Mouse (Mus musculus): ENCODE measurements at regions not wholly inside any gene's neighbourhood (a gene's known extent, or its start where the extent isn't known, plus 50 kb on each side); places are given as distances from the start of the nearest gene placed in this dataset.

DNA sequence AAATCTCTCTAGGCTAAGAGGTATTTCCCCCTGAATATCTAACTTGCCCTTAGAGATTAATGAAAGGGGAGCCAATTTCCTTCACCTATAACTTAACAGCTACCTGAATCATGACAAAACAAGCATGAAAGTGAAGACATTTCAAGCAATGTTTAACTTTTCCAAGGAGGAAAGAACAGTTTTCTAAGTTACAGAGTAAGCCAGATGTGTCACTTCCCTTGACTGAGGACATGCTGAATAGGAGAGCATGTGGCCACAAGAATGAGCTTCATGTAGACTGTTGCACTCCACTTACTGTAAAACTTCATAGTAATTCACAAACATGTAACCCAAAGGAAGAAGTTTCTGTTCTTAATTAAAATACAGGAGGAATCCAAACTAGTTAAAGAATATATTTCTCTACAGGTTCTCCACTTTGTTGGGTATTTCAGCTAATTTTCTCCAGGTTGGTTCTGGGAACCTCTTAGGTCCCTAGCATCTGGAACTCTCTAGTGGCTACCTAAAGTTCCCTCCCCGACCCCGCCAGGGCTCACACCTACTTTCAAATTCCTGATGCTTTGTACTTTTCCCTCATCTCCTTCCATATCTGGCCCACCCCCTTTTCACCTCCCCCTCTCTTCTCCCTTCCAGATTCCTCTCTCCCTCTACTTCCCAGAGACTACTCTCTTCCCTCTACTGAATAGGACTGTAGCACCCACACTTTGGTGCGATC is 142.0 kb upstream of the Tyrp1 start:
- WGBS (ENCODE audit: insufficient replicate concordance): 75% methylated on average over 3 of the region's 3 CpGs
- Histone ChIP-seq H3K27me3 (ENCODE audit: insufficient read depth, low read length) (no peaks in the 10 kb centered on the region), H3K4me2 (ENCODE audit: low read depth, low read length) (no peak overlapping the region), H3K36me3 (replicated peaks; ENCODE audit: insufficient read depth, low read length) (no peaks in the 10 kb centered on the region), H3K9me3 (ENCODE audit: low read length) (no peaks in the 10 kb centered on the region), H3K27ac (ENCODE audit: low read depth) (no peak overlapping the region), H3K4me3 (ENCODE audit: low read depth, low read length) (no peak overlapping the region), H3K9ac (replicated peaks) (no peak overlapping the region), H3K4me1 (ENCODE audit: insufficient read depth) (no peaks in the 10 kb centered on the region)
- no peak for DNase-seq
- TF ChIP-seq EP300 (IDR thresholded peaks at IDR 0.05; ENCODE audit: low read depth) (no peak), CTCF (IDR thresholded peaks at IDR 0.05; ENCODE audit: low read depth) (no peak)
- no peak for ATAC-seq

DNA sequence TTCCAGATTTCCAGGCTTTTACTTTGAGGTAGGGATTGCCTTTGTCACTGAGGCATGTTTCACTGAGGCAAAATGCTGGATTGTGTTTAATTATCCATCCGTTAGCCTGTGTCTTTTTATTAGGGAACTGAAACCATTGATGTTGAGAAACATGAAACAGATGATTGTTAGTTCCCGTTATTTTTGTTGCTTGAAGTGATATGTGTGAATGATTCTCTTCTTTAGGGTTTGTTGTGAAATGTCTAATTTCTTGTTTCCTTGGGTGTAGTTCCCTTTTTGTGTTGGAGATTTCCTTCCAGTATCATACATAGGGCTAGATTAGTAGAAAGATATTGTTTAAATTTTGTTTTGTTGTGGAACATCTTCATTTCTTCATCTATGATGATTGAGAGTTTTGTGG is 121.2 kb upstream of the Tyrp1 start:
- Histone ChIP-seq H3K9me3 (ENCODE audit: low read length) (no peaks in the 10 kb centered on the region), H3K9ac (replicated peaks) (no peak overlapping the region), H3K4me3 (ENCODE audit: low read depth, low read length) (no peak overlapping the region), H3K4me1 (ENCODE audit: insufficient read depth) (no peaks in the 10 kb centered on the region), H3K27me3 (ENCODE audit: insufficient read depth, low read length) (no peaks in the 10 kb centered on the region), H3K36me3 (replicated peaks; ENCODE audit: insufficient read depth, low read length) (no peaks in the 10 kb centered on the region), H3K4me2 (ENCODE audit: low read depth, low read length) (no peak overlapping the region), H3K27ac (ENCODE audit: low read depth) (no peak overlapping the region)
- no peak for TF ChIP-seq EP300 (IDR thresholded peaks at IDR 0.05; ENCODE audit: low read depth)
- TF ChIP-seq CTCF (IDR thresholded peaks at IDR 0.05; ENCODE audit: low read depth): no peak
- WGBS (ENCODE audit: insufficient replicate concordance): 55% methylated on average over 2 of the region's 2 CpGs
- ATAC-seq: no peak
- DNase-seq: no peak

DNA sequence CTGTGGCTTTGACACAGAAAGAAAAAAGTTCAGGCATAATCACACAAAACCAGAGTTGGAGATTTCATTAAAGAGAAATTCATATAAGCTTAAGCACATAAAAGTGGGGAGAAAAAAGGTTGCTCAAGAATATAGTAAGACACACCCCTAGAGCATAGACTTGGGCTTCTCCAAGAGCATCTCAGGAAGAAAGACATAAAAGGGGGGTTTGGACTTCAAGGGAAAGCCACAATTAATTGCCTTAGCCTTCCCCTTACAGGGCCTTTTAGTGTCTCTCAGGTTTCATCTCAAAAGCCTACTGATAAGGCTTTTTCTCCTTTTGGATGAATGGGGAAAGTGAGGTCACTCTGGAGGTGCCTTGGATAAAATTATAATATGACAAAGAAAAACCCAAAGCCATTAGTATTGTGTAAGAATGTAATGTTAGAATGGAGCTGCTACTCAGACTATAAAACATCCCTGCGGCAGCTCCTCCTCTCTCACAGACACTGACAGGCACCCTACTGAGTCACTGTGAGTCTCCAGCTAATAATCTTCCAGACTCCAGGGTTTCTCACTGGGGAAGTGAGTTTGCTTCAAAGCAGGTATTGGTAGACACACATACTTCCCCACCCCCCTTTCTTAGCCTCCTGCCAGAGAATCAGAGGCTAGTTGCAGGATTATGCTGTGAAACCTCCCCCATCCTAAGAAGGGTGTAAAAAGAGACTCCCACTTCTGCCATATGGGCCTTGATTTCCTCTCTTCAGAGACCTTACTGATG is 88.8 kb upstream of the Tyrp1 start:
- no peak overlapping the region for H3K27ac ChIP-seq (ENCODE audit: low read depth)
- DNase-seq: no peak
- ATAC-seq: no peak

DNA sequence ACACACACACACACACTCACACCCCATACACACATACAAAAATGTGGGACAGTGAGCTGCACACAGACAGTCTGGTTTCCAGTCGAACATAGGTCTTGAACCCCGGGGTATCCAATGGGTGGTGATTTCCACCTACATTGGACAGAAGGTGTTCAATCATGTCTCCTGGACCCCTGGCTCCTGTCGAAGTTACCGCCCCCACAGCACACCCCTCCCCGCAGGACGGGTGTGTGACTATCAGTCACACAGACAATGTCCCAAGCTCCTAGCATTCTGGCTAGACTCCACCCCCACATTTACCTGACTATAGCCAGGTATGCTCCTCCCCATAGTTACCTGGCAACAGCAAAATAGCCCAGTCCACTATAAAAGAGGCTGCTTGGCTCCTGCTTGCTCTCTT is 81.7 kb upstream of the Tyrp1 start:
- H3K9me3 ChIP-seq (ENCODE audit: low read length): no peaks in the 10 kb centered on the region
- no peaks in the 10 kb centered on the region for H3K36me3 ChIP-seq (replicated peaks; ENCODE audit: insufficient read depth, low read length)
- no peaks in the 10 kb centered on the region for H3K4me1 ChIP-seq (ENCODE audit: insufficient read depth)
- no peak overlapping the region for H3K4me3 ChIP-seq (ENCODE audit: low read depth, low read length)
- DNase-seq (no peak), ATAC-seq (no peak)
- H3K4me2 ChIP-seq (ENCODE audit: low read depth, low read length): no peak overlapping the region
- H3K9ac ChIP-seq (replicated peaks): no peak overlapping the region
- WGBS (ENCODE audit: insufficient replicate concordance): 68% methylated on average over 6 of the region's 6 CpGs
- H3K27me3 ChIP-seq (ENCODE audit: insufficient read depth, low read length): no peaks in the 10 kb centered on the region
- TF ChIP-seq EP300 (IDR thresholded peaks at IDR 0.05; ENCODE audit: low read depth): no peak
- TF ChIP-seq CTCF (IDR thresholded peaks at IDR 0.05; ENCODE audit: low read depth): no peak
- no peak overlapping the region for H3K27ac ChIP-seq (ENCODE audit: low read depth)

More for the DNA sequence above, 88.8 kb upstream of the Tyrp1 start:
- Histone ChIP-seq H3K4me2 (ENCODE audit: low read depth, low read length) (no peak overlapping the region), H3K4me3 (ENCODE audit: low read depth, low read length) (no peak overlapping the region), H3K4me1 (ENCODE audit: insufficient read depth) (no peaks in the 10 kb centered on the region), H3K9me3 (ENCODE audit: low read length) (no peaks in the 10 kb centered on the region), H3K9ac (replicated peaks) (no peak overlapping the region), H3K27me3 (ENCODE audit: insufficient read depth, low read length) (no peaks in the 10 kb centered on the region), H3K36me3 (replicated peaks; ENCODE audit: insufficient read depth, low read length) (no peaks in the 10 kb centered on the region)
- WGBS (ENCODE audit: insufficient replicate concordance): 52% methylated on average over 1 of the region's 1 CpGs
- TF ChIP-seq CTCF (IDR thresholded peaks at IDR 0.05; ENCODE audit: low read depth): no peak
- TF ChIP-seq EP300 (IDR thresholded peaks at IDR 0.05; ENCODE audit: low read depth): no peak

GRCm38 (mm10) chr4:80756114-80756513 is 77.8 kb upstream of the Tyrp1 start:
- ATAC-seq (no peak), DNase-seq (no peak)
- no peaks in the 10 kb centered on the region for H3K4me1 ChIP-seq (ENCODE audit: insufficient read depth)
- H3K27ac ChIP-seq (ENCODE audit: low read depth): no peak overlapping the region
- no peaks in the 10 kb centered on the region for H3K9me3 ChIP-seq (ENCODE audit: low read length)
- no peaks in the 10 kb centered on the region for H3K36me3 ChIP-seq (replicated peaks; ENCODE audit: insufficient read depth, low read length)
- no peak overlapping the region for H3K4me2 ChIP-seq (ENCODE audit: low read depth, low read length)
- no peak overlapping the region for H3K9ac ChIP-seq (replicated peaks)
- H3K4me3 ChIP-seq (ENCODE audit: low read depth, low read length): no peak overlapping the region
- 62% methylated on average over 2 of the region's 2 CpGs for WGBS (ENCODE audit: insufficient replicate concordance)
- TF ChIP-seq EP300 (IDR thresholded peaks at IDR 0.05; ENCODE audit: low read depth) (no peak), CTCF (IDR thresholded peaks at IDR 0.05; ENCODE audit: low read depth) (no peak)
- no peaks in the 10 kb centered on the region for H3K27me3 ChIP-seq (ENCODE audit: insufficient read depth, low read length)

- no peak for ATAC-seq
- Histone ChIP-seq H3K9ac (replicated peaks) (no peak overlapping the region), H3K4me3 (ENCODE audit: low read depth, low read length) (no peak overlapping the region), H3K27ac (ENCODE audit: low read depth) (no peak overlapping the region), H3K4me1 (ENCODE audit: insufficient read depth) (no peaks in the 10 kb centered on the region), H3K27me3 (ENCODE audit: insufficient read depth, low read length) (no peaks in the 10 kb centered on the region), H3K4me2 (ENCODE audit: low read depth, low read length) (no peak overlapping the region), H3K9me3 (ENCODE audit: low read length) (no peaks in the 10 kb centered on the region), H3K36me3 (replicated peaks; ENCODE audit: insufficient read depth, low read length) (no peaks in the 10 kb centered on the region)
- TF ChIP-seq CTCF (IDR thresholded peaks at IDR 0.05; ENCODE audit: low read depth) (no peak), EP300 (IDR thresholded peaks at IDR 0.05; ENCODE audit: low read depth) (no peak)
- WGBS (ENCODE audit: insufficient replicate concordance): 80% methylated on average over 3 of the region's 3 CpGs
- DNase-seq: no peak
Observed at GRCm38 (mm10) chr4:80764024-80764423, 69.9 kb upstream of the Tyrp1 start.
